Mouse (Mus musculus) forebrain, embryonic 12.5 days (tissue): ENCODE measurements around the gene Tmem81. TPM values are rescaled to one million over a fixed set of nuclear protein-coding genes. Genes with fewer than 3 reads are reported as not detected.

Experiments
- ATAC-seq: fragments of 200-750 bp; cut with Nextera tagmentation; 2 replicates; pipeline ENCODE4 v1.8.0; 2017; ENCODE audit warnings: moderate TSS enrichment; ENCODE audit not compliant: low FRiP score
- H3K27ac ChIP-seq: fragments of 300-500 bp; sonication (generic); 2 replicates; pipeline ENCODE4 v1.5.1; 2016; ENCODE audit warnings: mild to moderate bottlenecking
- H3K27me3 ChIP-seq: fragments of 300-500 bp; sonication (generic); 2 replicates; pipeline ENCODE4 v1.6.1; 2016; ENCODE audit warnings: mild to moderate bottlenecking
- H3K36me3 ChIP-seq: fragments of 300-500 bp; sonication (generic); replicated peaks from 2 replicates; pipeline ENCODE4 v1.6.1; 2016; ENCODE audit warnings: mild to moderate bottlenecking
- H3K4me1 ChIP-seq: fragments of 300-500 bp; sonication (generic); 2 replicates; pipeline ENCODE4 v1.6.1; 2016
- H3K4me2 ChIP-seq: fragments of 300-500 bp; sonication (generic); 2 replicates; pipeline ENCODE4 v1.6.1; 2016; ENCODE audit warnings: mild to moderate bottlenecking, moderate library complexity
- H3K4me3 ChIP-seq: fragments of 300-500 bp; sonication (generic); replicated peaks from 2 replicates; pipeline ENCODE4 v1.5.1; 2016; ENCODE audit warnings: mild to moderate bottlenecking
- H3K9ac ChIP-seq: fragments of 300-500 bp; sonication (generic); 2 replicates; pipeline ENCODE4 v1.6.1; 2016; ENCODE audit warnings: mild to moderate bottlenecking
- H3K9me3 ChIP-seq: fragments of 300-500 bp; sonication (generic); 2 replicates; pipeline ENCODE4 v1.6.1; 2016
- WGBS: fragments of 180-500 bp; shearing (Covaris S2); methylation state at CpG from one replicate; pipeline ENCODE4 v1.1.7; 2016; 5-methylcytosine and 5-hydroxymethylcytosine counted together
- polyA plus RNA-seq: library from polyadenylated mRNA; unstranded; fragments of >200 nt; fragmentation: Nextera tagmentation; extraction: Ambion mirVana; gene quantifications from 2 replicates; pipeline ENCODE4 v1.2.1, GENCODE M21; 2016

The Tmem81 gene
- polyA plus RNA-seq, 1 experiment from 2014 or later: 1.4 TPM

DNA sequence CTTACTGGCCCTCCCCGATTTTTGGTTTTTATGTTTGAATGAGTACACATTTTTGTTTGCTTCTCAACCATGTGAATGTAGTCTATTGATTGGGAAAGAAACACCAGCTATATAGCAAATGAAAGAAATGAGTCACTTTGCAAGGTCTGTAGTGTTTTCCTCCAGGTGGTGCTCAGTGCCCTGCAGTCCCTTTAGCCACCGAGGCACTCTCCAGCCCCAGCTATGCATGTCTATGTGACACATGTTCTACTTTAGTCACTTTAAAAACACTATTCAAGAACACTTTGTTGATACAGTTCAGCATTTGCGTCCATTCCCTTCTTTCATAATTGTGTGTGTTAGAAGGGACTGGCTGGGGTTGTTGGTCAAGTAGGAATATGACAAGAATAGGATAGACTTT is 22.8 kb upstream of the Tmem81 start:
- Histone ChIP-seq H3K4me2 (no peak overlapping the region), H3K9me3 (no peaks in the 10 kb centered on the region), H3K36me3 (peaks cover 22% of the 10 kb centered on the region), H3K27me3 (no peaks in the 10 kb centered on the region), H3K4me3 (no peak overlapping the region), H3K27ac (no peak overlapping the region), H3K9ac (no peak overlapping the region), H3K4me1 (peaks cover 11% of the 10 kb centered on the region)
- ATAC-seq: no peak
- 82% methylated on average over 3 of the region's 3 CpGs for WGBS

DNA sequence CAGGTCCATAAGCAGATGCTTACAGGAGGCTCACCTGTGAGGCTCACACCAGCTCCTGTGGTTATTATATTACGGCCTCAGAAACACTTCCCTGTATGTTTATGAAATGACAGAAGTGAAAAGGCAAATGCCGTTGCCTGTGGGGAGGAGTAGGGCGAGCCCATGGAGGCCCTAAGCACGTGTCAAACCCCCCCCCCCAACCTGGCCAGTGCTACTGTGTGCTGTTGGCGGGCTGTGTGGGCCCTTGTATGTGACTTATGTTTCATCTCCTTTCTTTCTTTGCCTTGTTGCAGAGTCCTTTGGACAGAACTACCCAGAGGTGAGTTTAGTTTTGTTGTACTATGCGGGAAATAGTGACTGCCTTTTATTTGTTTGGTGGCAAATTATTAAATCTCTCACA is 22.3 kb upstream of the Tmem81 start:
- H3K9ac ChIP-seq: no peak overlapping the region
- 93% methylated on average over 6 of the region's 6 CpGs for WGBS
- ATAC-seq: no peak
- H3K27me3 ChIP-seq: no peaks in the 10 kb centered on the region
- no peaks in the 10 kb centered on the region for H3K9me3 ChIP-seq
- H3K36me3 ChIP-seq: peaks cover 26% of the 10 kb centered on the region
- no peak overlapping the region for H3K4me2 ChIP-seq
- peaks cover 5% of the 10 kb centered on the region; the same call in 1 of the 2 replicates for H3K4me1 ChIP-seq
- H3K4me3 ChIP-seq: no peak overlapping the region
- no peak overlapping the region for H3K27ac ChIP-seq

DNA sequence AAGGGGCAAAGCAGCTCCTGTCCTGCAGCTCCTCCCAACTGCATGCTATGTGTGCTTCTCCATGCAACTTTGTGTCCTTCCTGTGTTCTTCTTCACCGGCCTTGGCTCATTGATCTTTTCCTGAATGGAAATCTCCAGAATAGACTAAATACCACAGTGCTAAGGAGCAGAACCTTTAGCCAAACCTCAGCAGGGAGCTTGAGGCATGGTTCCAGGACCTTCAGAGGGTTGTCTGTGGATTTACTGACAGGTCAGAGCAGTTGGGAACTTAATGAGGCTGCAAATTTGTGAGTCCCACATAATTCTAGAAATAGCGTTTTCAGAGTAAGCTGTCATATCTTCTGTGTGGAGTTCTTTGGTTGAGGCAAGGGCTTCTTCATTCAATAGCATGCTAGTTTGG is 5.5 kb upstream of the Tmem81 start:
- no peaks in the 10 kb centered on the region for H3K4me1 ChIP-seq
- H3K9ac ChIP-seq: no peak overlapping the region
- H3K27me3 ChIP-seq: no peaks in the 10 kb centered on the region
- H3K36me3 ChIP-seq: peaks cover 87% of the 10 kb centered on the region
- no peak for ATAC-seq
- H3K27ac ChIP-seq: no peak overlapping the region
- WGBS: 86% methylated on average over 2 of the region's 2 CpGs
- H3K4me2 ChIP-seq: no peak overlapping the region
- H3K4me3 ChIP-seq: no peak overlapping the region
- H3K9me3 ChIP-seq: no peaks in the 10 kb centered on the region

GRCm38 (mm10) chr1:132505155-132505554 is 875 bp upstream of the Tmem81 start:
- Histone ChIP-seq H3K4me2 (no peak overlapping the region), H3K27ac (no peak overlapping the region), H3K36me3 (peaks cover 74% of the 10 kb centered on the region), H3K4me3 (no peak overlapping the region), H3K27me3 (no peaks in the 10 kb centered on the region), H3K9ac (no peak overlapping the region), H3K4me1 (0 out of 2 replicates have a peak, but pooled peaks cover 4% of the 10 kb centered on the region), H3K9me3 (no peaks in the 10 kb centered on the region)
- WGBS: 90% methylated on average over 5 of the region's 5 CpGs
- ATAC-seq: no peak

- Histone ChIP-seq H3K4me2 (no peak overlapping the region), H3K9me3 (no peaks in the 10 kb centered on the region), H3K27ac (no peak overlapping the region), H3K4me1 (peaks cover 8% of the 10 kb centered on the region; the same call in 1 of the 2 replicates), H3K9ac (no peak overlapping the region), H3K4me3 (no peak overlapping the region), H3K36me3 (peaks cover 59% of the 10 kb centered on the region), H3K27me3 (no peaks in the 10 kb centered on the region)
- no peak for ATAC-seq
- 91% methylated on average over 7 of the region's 7 CpGs for WGBS
Observed at GRCm38 (mm10) chr1:132506656-132507055, 626 bp downstream of the Tmem81 start.

- peaks cover 32% of the 10 kb centered on the region for H3K36me3 ChIP-seq
Observed at GRCm38 (mm10) chr1:132509771-132510170, 3.7 kb downstream of the Tmem81 start.

DNA sequence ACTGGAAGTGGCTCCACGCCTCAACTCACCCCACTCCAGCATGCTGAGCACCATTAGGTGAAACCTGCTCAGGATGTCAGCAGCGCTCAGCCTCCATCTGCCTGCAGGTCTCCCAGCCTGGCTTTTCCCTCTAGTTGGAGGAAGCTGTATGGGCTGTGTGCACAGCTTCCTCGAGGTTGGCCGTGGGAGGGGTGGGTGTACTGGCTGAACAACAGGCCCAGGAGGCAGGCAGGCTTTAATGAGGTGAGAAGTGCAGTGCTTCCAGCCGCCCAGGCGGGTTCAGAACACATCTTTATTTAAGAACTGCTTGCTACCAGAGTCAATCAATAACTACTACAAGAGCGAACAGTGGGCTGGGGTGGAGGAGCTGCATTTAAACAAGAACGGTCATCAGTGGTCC is 5.5 kb downstream of the Tmem81 start:
- Histone ChIP-seq H3K4me2 (no peak overlapping the region), H3K4me1 (peaks cover 12% of the 10 kb centered on the region; the same call in 1 of the 2 replicates), H3K9me3 (no peaks in the 10 kb centered on the region), H3K36me3 (peaks cover 23% of the 10 kb centered on the region), H3K9ac (no peak overlapping the region), H3K27me3 (no peaks in the 10 kb centered on the region), H3K27ac (peak overlapping the region; percentile 37; the same call in 1 of the 2 replicates), H3K4me3 (no peak overlapping the region)
- ATAC-seq: peak; percentile 43
- 67% methylated on average over 8 of the region's 8 CpGs for WGBS

More at GRCm38 (mm10) chr1:132509771-132510170, 3.7 kb downstream of the Tmem81 start:
- H3K27me3 ChIP-seq: no peaks in the 10 kb centered on the region
- no peak overlapping the region for H3K9ac ChIP-seq
- peaks cover 12% of the 10 kb centered on the region; the same call in 1 of the 2 replicates for H3K4me1 ChIP-seq
- H3K4me3 ChIP-seq: no peak overlapping the region
- no peak for ATAC-seq
- WGBS: 91% methylated on average over 5 of the region's 5 CpGs
- H3K4me2 ChIP-seq: no peak overlapping the region
- no peaks in the 10 kb centered on the region for H3K9me3 ChIP-seq
- H3K27ac ChIP-seq: no peak overlapping the region

DNA sequence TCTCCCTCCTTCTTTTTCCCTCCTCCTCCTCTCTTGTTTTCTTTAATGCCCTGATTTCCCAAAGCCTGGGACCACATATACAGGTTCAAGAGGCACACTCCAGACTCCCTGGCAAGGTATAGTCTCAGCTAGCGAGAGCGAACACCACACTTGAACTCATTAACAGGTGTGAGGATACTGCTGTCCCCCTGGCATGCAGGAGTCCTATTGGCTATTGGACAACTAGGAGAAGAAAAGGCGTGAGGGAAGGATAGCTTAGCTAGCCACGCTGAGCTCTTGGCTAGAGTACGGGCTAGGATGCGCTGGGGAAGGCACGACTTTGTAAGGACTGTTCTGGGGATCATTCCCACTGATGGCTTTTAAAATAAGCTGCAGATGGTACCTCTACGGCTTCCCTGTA is 6.1 kb downstream of the Tmem81 start:
- H3K36me3 ChIP-seq: peaks cover 17% of the 10 kb centered on the region
- H3K9me3 ChIP-seq: no peaks in the 10 kb centered on the region
- H3K4me3 ChIP-seq: no peak overlapping the region
- no peak overlapping the region for H3K4me2 ChIP-seq
- H3K4me1 ChIP-seq: peaks cover 12% of the 10 kb centered on the region; the same call in 1 of the 2 replicates
- H3K9ac ChIP-seq: no peak overlapping the region
- no peak for ATAC-seq
- H3K27ac ChIP-seq: no peak overlapping the region
- WGBS: 87% methylated on average over 8 of the region's 8 CpGs
- H3K27me3 ChIP-seq: no peaks in the 10 kb centered on the region

- no peak overlapping the region for H3K4me2 ChIP-seq
- WGBS: 95% methylated on average over 12 of the region's 12 CpGs
- H3K4me3 ChIP-seq: no peak overlapping the region
- peaks cover 13% of the 10 kb centered on the region for H3K36me3 ChIP-seq
- H3K27me3 ChIP-seq: 0 out of 2 replicates have a peak, but pooled peaks cover 8% of the 10 kb centered on the region
- no peaks in the 10 kb centered on the region for H3K9me3 ChIP-seq
- no peak for ATAC-seq
- peaks cover 11% of the 10 kb centered on the region; the same call in 1 of the 2 replicates for H3K4me1 ChIP-seq
- H3K9ac ChIP-seq: no peak overlapping the region
- H3K27ac ChIP-seq: no peak overlapping the region
Observed at GRCm38 (mm10) chr1:132515339-132515738, 9.3 kb downstream of the Tmem81 start.

DNA sequence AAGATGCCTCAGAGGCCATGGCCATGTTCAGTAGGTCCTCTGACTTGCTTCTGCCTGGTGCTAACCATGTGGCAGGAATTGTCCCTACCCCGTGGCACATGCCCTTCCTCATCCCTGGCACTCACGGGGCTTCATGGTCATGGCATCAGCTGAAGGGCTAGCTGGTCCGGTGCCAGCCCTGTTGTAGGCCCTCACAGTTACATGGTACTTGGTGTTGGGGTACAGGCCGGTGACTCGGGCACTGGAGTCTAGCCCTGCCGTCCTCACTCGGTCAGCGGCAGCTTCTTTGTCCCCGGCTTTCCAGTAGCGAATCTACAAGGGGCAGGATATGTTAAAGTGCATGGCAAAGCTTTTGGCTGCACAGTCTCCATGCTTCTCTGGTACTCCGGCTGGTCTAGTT is 10.7 kb downstream of the Tmem81 start:
- H3K27me3 ChIP-seq: 0 out of 2 replicates have a peak, but pooled peaks cover 8% of the 10 kb centered on the region
- no peak overlapping the region for H3K4me2 ChIP-seq
- ATAC-seq: no peak
- peaks cover 13% of the 10 kb centered on the region for H3K36me3 ChIP-seq
- 92% methylated on average over 11 of the region's 11 CpGs for WGBS
- H3K4me3 ChIP-seq: no peak overlapping the region
- no peaks in the 10 kb centered on the region for H3K9me3 ChIP-seq
- no peak overlapping the region for H3K9ac ChIP-seq
- H3K27ac ChIP-seq: no peak overlapping the region
- peaks cover 15% of the 10 kb centered on the region; the same call in 1 of the 2 replicates for H3K4me1 ChIP-seq

DNA sequence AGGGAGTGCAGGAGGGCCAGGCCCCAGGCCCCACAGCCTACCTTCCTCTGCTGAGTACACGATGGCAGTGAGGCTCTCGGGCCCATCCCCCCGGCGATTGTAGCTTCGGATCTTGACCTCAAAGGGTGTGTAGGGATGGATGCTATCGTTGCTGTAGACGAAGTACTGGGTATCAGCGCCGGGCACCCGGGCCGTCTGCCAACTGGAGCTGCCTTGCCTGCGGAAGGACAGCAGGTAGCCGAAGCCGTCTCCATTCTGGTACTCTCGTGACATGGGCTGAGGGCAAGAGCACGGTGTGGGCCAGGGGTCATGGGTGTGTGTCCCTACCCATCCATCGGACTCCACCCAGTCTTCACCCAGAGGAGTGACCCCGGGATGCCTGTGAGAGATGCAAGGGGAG is 12.6 kb downstream of the Tmem81 start:
- 0 out of 2 replicates have a peak, but pooled peaks cover 8% of the 10 kb centered on the region for H3K27me3 ChIP-seq
- peaks cover 14% of the 10 kb centered on the region; the same call in 1 of the 2 replicates for H3K4me1 ChIP-seq
- no peak overlapping the region for H3K4me2 ChIP-seq
- H3K36me3 ChIP-seq: peaks cover 13% of the 10 kb centered on the region
- WGBS: 88% methylated on average over 18 of the region's 18 CpGs
- H3K27ac ChIP-seq: no peak overlapping the region
- no peak overlapping the region for H3K9ac ChIP-seq
- H3K9me3 ChIP-seq: no peaks in the 10 kb centered on the region
- no peak overlapping the region for H3K4me3 ChIP-seq
- ATAC-seq: no peak

DNA sequence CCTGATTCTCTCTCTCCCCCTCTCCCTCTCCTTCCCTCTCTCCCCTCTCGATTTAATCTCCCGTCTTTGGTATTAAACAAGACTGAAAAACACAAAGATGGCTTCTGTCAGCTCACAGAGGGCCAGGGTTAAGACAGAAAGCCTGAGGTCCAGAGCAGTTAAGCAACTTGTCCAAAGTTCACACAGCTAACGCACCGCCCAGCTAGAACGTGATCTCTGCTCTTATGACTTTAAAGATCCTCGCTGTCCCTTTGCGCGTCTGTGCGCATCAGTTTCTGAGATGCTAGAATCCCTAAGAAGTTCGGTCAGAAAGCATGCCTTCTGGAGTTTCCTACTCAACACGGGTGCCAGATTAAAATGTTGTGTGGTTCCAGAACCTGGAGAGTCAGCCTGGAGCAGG is 13.7 kb downstream of the Tmem81 start:
- Histone ChIP-seq H3K4me3 (no peak overlapping the region), H3K4me1 (peaks cover 14% of the 10 kb centered on the region; the same call in 1 of the 2 replicates), H3K27ac (no peak overlapping the region), H3K4me2 (no peak overlapping the region), H3K27me3 (0 out of 2 replicates have a peak, but pooled peaks cover 8% of the 10 kb centered on the region), H3K9ac (no peak overlapping the region), H3K36me3 (peaks cover 13% of the 10 kb centered on the region), H3K9me3 (no peaks in the 10 kb centered on the region)
- WGBS: 91% methylated on average over 11 of the region's 11 CpGs
- ATAC-seq: no peak

DNA sequence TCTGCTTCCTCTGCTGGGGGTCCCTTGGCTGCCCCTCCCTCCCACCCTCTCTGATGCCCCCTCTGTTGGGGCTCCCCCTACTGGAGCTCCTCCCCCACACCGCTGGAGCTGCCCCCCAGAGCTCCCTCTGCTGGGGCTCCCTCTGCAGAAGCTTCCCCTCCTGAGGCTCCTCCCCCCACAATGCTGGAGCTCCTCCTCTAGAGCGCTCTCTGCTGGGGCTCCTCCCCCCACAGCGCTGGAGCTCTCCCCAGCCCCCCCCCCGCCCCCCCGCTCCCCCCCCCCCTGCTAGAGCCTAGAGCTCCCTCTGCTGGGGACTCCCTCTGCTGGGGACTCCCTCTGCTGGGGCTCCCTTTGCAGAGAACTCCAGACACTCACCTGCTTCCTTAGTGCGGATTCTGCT is 14.7 kb downstream of the Tmem81 start:
- WGBS: 6% methylated on average over 3 of the region's 6 CpGs
- Histone ChIP-seq H3K4me1 (peaks cover 18% of the 10 kb centered on the region), H3K9me3 (no peaks in the 10 kb centered on the region), H3K27me3 (peaks cover 13% of the 10 kb centered on the region), H3K9ac (no peak overlapping the region), H3K4me3 (no peak overlapping the region), H3K4me2 (no peak overlapping the region), H3K27ac (no peak overlapping the region), H3K36me3 (peaks cover 11% of the 10 kb centered on the region)
- ATAC-seq: peak; percentile 15; the same call in 1 of the 2 replicates
